Mouse (Mus musculus): ENCODE results near the gene Setd1a. TPM values are rescaled to one million over a fixed set of nuclear protein-coding genes. Genes with fewer than 3 reads are reported as not detected.

Setd1a gene
- total RNA-seq, 1 experiment from 2014 or later = 16.6 TPM

DNA sequence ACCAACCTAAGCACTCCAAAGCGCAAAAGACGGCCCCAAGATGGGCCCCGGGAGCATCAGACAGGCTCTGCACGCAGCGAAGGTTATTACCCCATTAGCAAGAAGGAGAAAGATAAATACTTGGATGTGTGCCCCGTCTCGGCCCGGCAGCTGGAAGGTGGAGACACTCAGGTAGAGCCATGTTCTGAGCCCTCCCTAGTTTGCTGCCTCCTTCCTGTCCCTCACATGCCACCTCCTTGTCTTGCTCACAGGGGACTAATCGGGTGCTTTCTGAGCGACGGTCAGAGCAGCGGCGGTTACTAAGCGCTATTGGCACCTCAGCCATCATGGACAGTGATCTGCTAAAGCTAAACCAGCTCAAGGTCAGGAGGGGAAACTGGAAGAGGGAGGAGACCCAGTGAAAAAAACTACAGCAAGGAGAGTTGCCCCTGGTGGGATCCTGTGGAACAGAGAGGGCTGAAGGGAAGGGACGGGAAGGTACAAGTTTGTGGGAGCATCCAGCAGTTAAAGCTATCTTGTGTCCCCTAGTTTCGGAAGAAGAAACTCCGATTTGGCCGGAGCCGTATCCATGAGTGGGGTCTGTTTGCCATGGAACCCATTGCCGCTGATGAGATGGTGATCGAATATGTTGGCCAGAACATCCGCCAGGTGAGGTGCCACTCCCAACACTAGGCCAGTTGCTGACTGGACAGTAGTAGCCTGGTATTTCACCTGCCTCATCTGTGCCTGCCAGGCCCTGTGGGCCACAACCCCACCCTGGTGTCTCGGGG is 20.8 kb downstream of the Setd1a start:
- no peak for ATAC-seq (replicated peaks; ENCODE audit: low read depth, poor library complexity, severe bottlenecking)

- no peak for ATAC-seq (replicated peaks; ENCODE audit: low read depth, poor library complexity, severe bottlenecking)
These were observed 22.1 kb downstream of the Setd1a start for GRCm38 (mm10) chr7:127798591-127798990.

- ATAC-seq (replicated peaks; ENCODE audit: low read depth, poor library complexity, severe bottlenecking) = no peak
These were observed 22.7 kb downstream of the Setd1a start for GRCm38 (mm10) chr7:127799211-127799610.

- ATAC-seq (replicated peaks; ENCODE audit: low read depth, poor library complexity, severe bottlenecking) = no peak
These were observed 23.3 kb downstream of the Setd1a start for GRCm38 (mm10) chr7:127799738-127800137.

DNA sequence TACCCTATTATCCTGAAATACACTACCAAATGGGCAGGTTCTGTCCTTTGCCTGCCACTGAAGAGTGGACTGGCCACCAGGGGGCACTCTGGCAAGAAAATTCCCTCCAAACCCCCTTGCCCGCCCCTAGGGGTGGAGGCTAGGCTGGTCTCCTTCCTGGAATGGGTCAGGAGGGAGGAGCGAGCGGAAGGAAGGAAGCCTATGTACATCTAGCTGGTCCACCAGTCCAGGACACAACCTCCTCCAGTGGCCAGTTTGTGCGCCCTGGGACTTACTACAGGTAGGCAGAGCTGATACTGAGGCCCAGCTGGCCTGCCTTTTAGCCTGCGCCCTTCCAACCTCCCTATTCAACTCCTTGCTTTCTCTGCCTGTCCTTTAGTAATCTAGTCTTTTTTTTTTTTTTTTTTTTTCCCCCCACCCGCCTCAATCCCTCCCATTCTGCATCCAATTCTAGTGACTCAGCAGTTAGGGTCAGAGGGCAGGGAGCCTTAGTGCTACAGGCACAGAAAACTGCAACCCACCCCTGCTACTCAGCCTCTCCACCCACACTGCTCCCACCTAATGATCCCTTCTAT is 24.1 kb downstream of the Setd1a start, which contains the start of gene Hsd3b7:
TSS of gene Hsd3b7 (plus strand) at position 170 of the 575 bp plus-strand sequence.
- peak; percentile 91 for ATAC-seq (replicated peaks; ENCODE audit: low read depth, poor library complexity, severe bottlenecking)

DNA sequence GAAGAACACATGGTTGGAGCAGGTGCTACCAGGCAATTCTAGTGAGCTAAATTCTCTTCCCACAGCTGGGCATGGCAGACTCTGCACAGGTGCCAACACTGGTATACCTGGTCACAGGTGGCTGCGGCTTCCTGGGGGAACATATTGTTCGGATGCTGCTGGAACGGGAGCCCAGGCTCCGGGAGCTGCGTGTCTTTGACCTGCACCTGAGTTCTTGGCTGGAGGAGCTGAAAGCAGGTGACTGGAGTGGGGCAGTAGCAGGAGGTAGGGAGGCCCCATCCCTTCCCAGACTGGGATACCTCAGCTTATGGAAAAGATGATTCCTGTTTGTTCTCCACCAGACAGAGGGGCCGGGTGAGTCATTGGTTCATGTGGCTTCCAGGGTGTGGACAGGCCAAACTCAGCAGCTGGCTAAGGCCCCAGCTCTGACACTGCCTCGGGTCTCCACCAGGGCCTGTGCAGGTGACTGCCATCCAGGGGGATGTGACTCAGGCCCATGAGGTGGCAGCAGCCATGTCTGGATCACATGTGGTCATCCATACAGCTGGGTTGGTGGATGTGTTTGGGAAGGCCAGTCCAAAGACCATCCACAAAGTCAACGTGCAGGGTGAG is 24.6 kb downstream of the Setd1a start:
- ATAC-seq (replicated peaks; ENCODE audit: low read depth, poor library complexity, severe bottlenecking) = no peak

DNA sequence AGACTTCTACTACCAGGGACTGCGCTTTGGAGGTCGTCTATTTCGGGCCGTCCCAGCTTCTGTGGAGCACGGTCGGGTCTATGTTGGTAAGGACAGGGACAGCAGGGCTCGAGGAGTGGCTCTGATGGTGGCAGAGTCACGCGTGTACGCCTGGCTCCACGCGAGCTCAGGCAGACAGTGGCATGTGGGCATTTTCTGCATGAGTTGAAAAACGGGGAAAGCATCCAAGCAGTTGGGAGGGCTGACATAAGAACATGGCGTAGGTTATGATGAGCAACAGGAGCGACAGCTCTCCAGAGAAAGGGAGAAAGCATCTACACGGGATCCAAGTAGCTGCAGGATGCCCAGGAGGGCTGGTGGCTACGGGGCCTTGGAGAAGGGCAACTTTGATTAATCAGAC is 25.8 kb downstream of the Setd1a start:
- ATAC-seq (replicated peaks; ENCODE audit: low read depth, poor library complexity, severe bottlenecking) = no peak

GRCm38 (mm10) chr7:127808821-127809220 is 32.4 kb downstream of the Setd1a start:
- no peak for ATAC-seq (replicated peaks; ENCODE audit: low read depth, poor library complexity, severe bottlenecking)

GRCm38 (mm10) chr7:127809846-127810245 is 33.4 kb downstream of the Setd1a start:
- no peak for ATAC-seq (replicated peaks; ENCODE audit: low read depth, poor library complexity, severe bottlenecking)

DNA sequence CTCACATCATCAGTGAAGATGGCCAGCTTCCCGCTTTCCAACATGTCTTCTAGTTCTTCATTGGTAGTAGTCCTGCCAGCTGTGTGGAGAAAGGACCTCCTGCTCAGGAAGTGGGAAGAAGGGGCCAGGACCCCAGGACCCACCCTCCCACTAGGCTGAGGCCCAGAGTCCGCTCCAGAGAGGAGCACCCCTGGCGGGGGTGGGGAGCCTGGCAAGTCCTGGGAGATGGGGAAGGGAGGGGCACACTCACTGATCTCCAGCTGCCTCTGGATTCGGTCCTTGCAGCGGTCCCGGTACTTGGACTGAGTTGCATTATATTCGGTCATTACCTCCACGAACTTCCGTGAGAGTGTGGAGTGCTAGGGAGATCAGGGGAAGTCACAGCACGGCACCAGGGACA is 34.2 kb downstream of the Setd1a start:
- ATAC-seq (replicated peaks; ENCODE audit: low read depth, poor library complexity, severe bottlenecking) = no peak

- ATAC-seq (replicated peaks; ENCODE audit: low read depth, poor library complexity, severe bottlenecking) = no peak
These were observed 34.8 kb downstream of the Setd1a start for GRCm38 (mm10) chr7:127811240-127811639.

GRCm38 (mm10) chr7:127812292-127812691 is 35.8 kb downstream of the Setd1a start:
- no peak for ATAC-seq (replicated peaks; ENCODE audit: low read depth, poor library complexity, severe bottlenecking)

- ATAC-seq (replicated peaks; ENCODE audit: low read depth, poor library complexity, severe bottlenecking) = no peak
These were observed 37.4 kb downstream of the Setd1a start for GRCm38 (mm10) chr7:127813821-127814220.

GRCm38 (mm10) chr7:127814241-127814921 is 37.9 kb downstream of the Setd1a start:
- no peak for ATAC-seq (replicated peaks; ENCODE audit: low read depth, poor library complexity, severe bottlenecking)

GRCm38 (mm10) chr7:127815116-127815665 is 38.7 kb downstream of the Setd1a start:
- no peak for ATAC-seq (replicated peaks; ENCODE audit: low read depth, poor library complexity, severe bottlenecking)

- peak; percentile 94 for ATAC-seq (replicated peaks; ENCODE audit: low read depth, poor library complexity, severe bottlenecking)
These were observed 39.7 kb downstream of the Setd1a start for GRCm38 (mm10) chr7:127815954-127816821.

DNA sequence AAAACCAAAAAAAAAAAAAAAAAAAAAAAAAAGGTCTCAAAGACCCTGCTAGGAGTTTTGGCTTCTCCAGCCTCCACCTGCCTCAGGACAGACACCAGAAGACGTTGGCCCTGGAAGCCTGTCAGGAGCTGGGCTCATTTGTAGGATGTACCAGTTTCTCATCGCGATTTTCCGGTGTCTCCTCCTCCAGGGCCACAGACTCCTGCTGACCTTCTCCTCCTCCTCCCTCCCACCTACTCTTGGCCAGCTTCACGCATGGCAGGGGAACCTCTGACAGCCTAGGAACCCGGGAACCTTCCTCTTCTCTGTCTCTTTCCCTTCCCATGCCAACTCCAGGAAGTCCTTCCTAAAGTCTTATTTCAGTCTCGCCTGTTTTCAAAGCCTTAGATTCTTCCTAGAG is 40.6 kb downstream of the Setd1a start:
- ATAC-seq (replicated peaks; ENCODE audit: low read depth, poor library complexity, severe bottlenecking) = no peak

GRCm38 (mm10) chr7:127817776-127818175 is 41.3 kb downstream of the Setd1a start:
- no peak for ATAC-seq (replicated peaks; ENCODE audit: low read depth, poor library complexity, severe bottlenecking)

DNA sequence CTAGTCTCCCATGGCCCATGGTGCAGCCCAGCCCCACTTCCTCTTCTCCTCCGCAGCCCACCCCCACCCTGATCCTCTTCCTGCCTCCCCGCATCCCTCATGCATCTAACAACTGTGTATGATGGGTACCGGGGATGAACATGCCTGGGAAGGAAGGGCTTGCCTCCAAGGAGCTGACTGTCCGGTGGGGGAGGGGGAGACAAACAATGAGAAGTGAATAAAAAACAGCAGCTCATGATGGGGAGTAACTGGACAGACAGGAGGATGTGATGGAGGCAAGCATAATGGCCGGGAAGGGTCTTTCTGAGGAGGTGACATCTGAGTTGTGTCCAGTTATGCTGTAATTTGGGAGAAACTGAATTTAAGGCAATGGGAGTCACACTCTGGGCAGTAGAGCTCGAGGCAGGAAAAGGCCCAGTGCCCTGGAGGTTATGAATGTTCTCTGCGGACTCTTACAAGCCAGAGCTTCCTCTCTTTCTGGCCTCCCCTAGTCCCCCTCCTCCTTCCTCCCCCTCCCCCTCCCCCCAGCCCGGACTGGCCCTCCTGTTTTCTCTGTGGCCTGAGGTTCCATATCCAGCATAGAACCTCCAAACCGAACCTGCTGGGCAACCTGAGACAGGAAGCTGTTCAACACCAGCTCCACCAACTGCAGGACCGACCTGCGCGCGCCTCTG is 44.5 kb downstream of the Setd1a start:
- ATAC-seq (replicated peaks; ENCODE audit: low read depth, poor library complexity, severe bottlenecking) = no peak

Data from common myeloid progenitor, adult 5-6 weeks (primary cell).